Mouse (Mus musculus): ENCODE data around the gene Adgrg2. TPM values are rescaled to one million over a fixed set of nuclear protein-coding genes. Genes with fewer than 3 reads are reported as not detected.

Adgrg2 gene
- total and polyA plus RNA-seq, 3 experiments: not detected

GRCm38 (mm10) chrX:160455686-160456085 lies 65.2 kb downstream of the Adgrg2 start:
- Histone ChIP-seq H3K4me2 (ENCODE audit: insufficient read depth, low read depth, poor library complexity, severe bottlenecking) (no peak overlapping the region), H3K4me1 (ENCODE audit: control insufficient read depth in 1 of 2, insufficient read depth in 2 of 2) (no peaks in the 10 kb centered on the region), H3K4me3 (replicated peaks in 1 of 3; ENCODE audit: low read depth in 2 of 3, low read length in 2 of 3, poor library complexity in 1 of 3) (no peak overlapping the region), H3K79me2 (replicated peaks; ENCODE audit: control insufficient read depth, extremely low read depth, insufficient read depth, poor library complexity, severe bottlenecking) (no peaks in the 10 kb centered on the region), H3K9ac (ENCODE audit: insufficient read depth, low read depth) (no peak overlapping the region), H3K9me3 (replicated peaks; ENCODE audit: low read length) (no peaks in the 10 kb centered on the region), H3K36me3 (replicated peaks in 1 of 2; ENCODE audit: control insufficient read depth in 1 of 2, insufficient read depth in 1 of 2, low read length in 1 of 2) (no peaks in the 10 kb centered on the region), H3K27ac (ENCODE audit: insufficient read depth, low read depth) (no peak overlapping the region), H3K27me3 (replicated peaks) (no peaks in the 10 kb centered on the region)
- peak; percentile 43; the same call in 1 of the 2 replicates for TF ChIP-seq MAX (IDR thresholded peaks at IDR 0.05; ENCODE audit: low read length)
- TF ChIP-seq BHLHE40 (IDR thresholded peaks at IDR 0.05; ENCODE audit: low read depth, low read length): 0 out of 2 replicates have a peak, but pooled peaks have one; percentile 24
- TF ChIP-seq PAX5 (IDR thresholded peaks at IDR 0.05; ENCODE audit: low read length): no peak
- TF ChIP-seq ZC3H11A (IDR thresholded peaks at IDR 0.05; ENCODE audit: low read depth, low read length): no peak
- no peak for TF ChIP-seq ELF1 (IDR thresholded peaks at IDR 0.05; ENCODE audit: low read depth, low read length)
- TF ChIP-seq SMC3 (IDR thresholded peaks at IDR 0.05; ENCODE audit: low read depth, low read length): peak; percentile 42; the same call in 1 of the 2 replicates
- no peak for TF ChIP-seq ZNF384 (IDR thresholded peaks at IDR 0.05; ENCODE audit: low read depth, low read length)
- TF ChIP-seq JUN (IDR thresholded peaks at IDR 0.05; ENCODE audit: insufficient read depth, low read depth, low read length): no peak
- TF ChIP-seq MAZ (IDR thresholded peaks at IDR 0.05; ENCODE audit: low read depth, low read length): no peak
- no peak for TF ChIP-seq NRF1 (IDR thresholded peaks at IDR 0.05; ENCODE audit: low read depth, low read length)
- TF ChIP-seq IRF4 (IDR thresholded peaks at IDR 0.05; ENCODE audit: low read depth, low read length): no peak
- TF ChIP-seq CTCF (conservative IDR thresholded peaks at IDR 0.05 in 1 of 2, IDR thresholded peaks at IDR 0.05 in 1 of 2; ENCODE audit: low read depth in 2 of 2, low read length in 2 of 2): peak in 1 of 2 experiments; percentile 59; a peak in 2 of 4 replicates
- no peak for TF ChIP-seq E2F4 (IDR thresholded peaks at IDR 0.05; ENCODE audit: insufficient replicate concordance, low read depth, low read length)
- TF ChIP-seq NELFE (IDR thresholded peaks at IDR 0.05; ENCODE audit: low read depth, low read length): no peak
- no peak for TF ChIP-seq TBP (conservative IDR thresholded peaks at IDR 0.05; ENCODE audit: low read depth, low read length)
- no peak for TF ChIP-seq MXI1 (IDR thresholded peaks at IDR 0.05; ENCODE audit: low read depth, low read length)
- TF ChIP-seq HCFC1 (IDR thresholded peaks at IDR 0.05; ENCODE audit: low read depth, low read length): no peak
- TF ChIP-seq RAD21 (IDR thresholded peaks at IDR 0.05; ENCODE audit: low read depth, low read length): peak; percentile 64
- no peak for TF ChIP-seq MYC (IDR thresholded peaks at IDR 0.05; ENCODE audit: low read depth, low read length)
- TF ChIP-seq POLR2A (IDR thresholded peaks at IDR 0.05; ENCODE audit: low read depth, low read length): no peak
- TF ChIP-seq GABPA (IDR thresholded peaks at IDR 0.05; ENCODE audit: insufficient replicate concordance, low read depth, low read length): no peak
- TF ChIP-seq USF2 (conservative IDR thresholded peaks at IDR 0.05; ENCODE audit: low read depth, low read length): no peak
- no peak for TF ChIP-seq MAFK (IDR thresholded peaks at IDR 0.05; ENCODE audit: insufficient replicate concordance, low read length)
- TF ChIP-seq CHD1 (IDR thresholded peaks at IDR 0.05; ENCODE audit: low read depth, low read length): no peak
- dilution Hi-C loops (cut with MboI; ENCODE audit: extremely low pct_ligation_motif_present, extremely low pct_unique_long_range_greater_than_20kb, low sequenced_read_pairs): no loop called here
- in situ Hi-C loops (cut with MboI; ENCODE audit: low pct_ligation_motif_present, low pct_unique_long_range_greater_than_20kb, low sequenced_read_pairs): no loop called here
- DNase-seq (ENCODE audit: extremely low read depth): peak; percentile 4
